Mouse (Mus musculus): ENCODE results near the gene Mast2. TPM values are rescaled to one million over a fixed set of nuclear protein-coding genes. Genes with fewer than 3 reads are reported as not detected.

Mast2 gene
- polyA plus RNA-seq (2012; rRNA removed) = 112 and 116 TPM in 2 replicates

GRCm38 (mm10) chr4:116464126-116464981 lies at the start of gene Mast2:
TSS of gene Mast2 (minus strand) at chr4:116464183.

GRCm38 (mm10) chr4:116507425-116508218 lies 43.6 kb upstream of the Mast2 start, which contains the start of gene Ipp:
TSS of gene Ipp (plus strand) at chr4:116507549.

Other genes starting within 250 kb of the Mast2 start
- 93.3 and 109 TPM in 2 replicates for gene Pik3r3, start 242.6 kb downstream of the Mast2 start, polyA plus RNA-seq (2012; rRNA removed)
- gene Ipp, start 43.4 kb upstream of the Mast2 start, polyA plus RNA-seq (2012; rRNA removed) = 6.9 and 7.8 TPM in 2 replicates
- 13.7 and 14.0 TPM in 2 replicates for gene Tmem69, start 91.8 kb upstream of the Mast2 start, polyA plus RNA-seq (2012; rRNA removed)
- gene Gpbp1l1, start 93.5 kb upstream of the Mast2 start, polyA plus RNA-seq (2012; rRNA removed) = 37.1 and 38.9 TPM in 2 replicates
- 4.4 and 5.0 TPM in 2 replicates for gene Ccdc17, start 132.5 kb upstream of the Mast2 start, polyA plus RNA-seq (2012; rRNA removed)
- gene Nasp, start 163.8 kb upstream of the Mast2 start, polyA plus RNA-seq (2012; rRNA removed) = 159 and 176 TPM in 2 replicates
- gene Akr1a1, start 187.5 kb upstream of the Mast2 start, polyA plus RNA-seq (2012; rRNA removed) = 627 and 659 TPM in 2 replicates
- gene Prdx1, start 221.4 kb upstream of the Mast2 start, polyA plus RNA-seq (2012; rRNA removed) = 249 and 273 TPM in 2 replicates
- gene Mmachc, start 244.2 kb upstream of the Mast2 start, polyA plus RNA-seq (2012; rRNA removed) = 21.2 and 24.2 TPM in 2 replicates
- gene Ccdc163, start 244.3 kb upstream of the Mast2 start, polyA plus RNA-seq (2012; rRNA removed) = 38.7 and 43.2 TPM in 2 replicates

Measured in central nervous system, embryonic 14 days (tissue).